Mouse (Mus musculus) left cerebral cortex, adult 18-20 months (tissue): ENCODE results near the gene Pced1b. TPM values are rescaled to one million over a fixed set of nuclear protein-coding genes. Genes with fewer than 3 reads are reported as not detected.
"Not testable (repeated sequence)": the region's sequence is repeated elsewhere in the genome, so short reads cannot be mapped to it uniquely, and the experiment has no call there.

Experiments used
- DNase-seq, 2 experiments: peaks; one replicate each; pipeline ENCODE4 v3.0.0; 2021 to 2022; ENCODE audit warnings: low spot score in 2 of 2, mixed read lengths in 1 of 2
- long read RNA-seq, 2 experiments: library from polyadenylated mRNA; stranded (forward); transcript quantifications; one replicate each; pipeline ENCODE4 v2.0.0; 2021
- total RNA-seq, 2 experiments: library from RNA; stranded (reverse); gene quantifications; 2 replicates each; pipeline ENCODE4 v1.2.3; 2021

The Pced1b gene
- total RNA-seq, result 1 to 10 TPM; 5.6 to 7.3 TPM
- long read RNA-seq, experiment 1, result 0 reads
- long read RNA-seq, experiment 2, partial matches to known transcripts, result 0 of 1 reads
- long read RNA-seq, experiment 2, other reads (novel, unspliced or antisense), result 1 of 1 reads

GRCm38 (mm10) chr15:97246911-97247790, at the start of gene Pced1b, which contains the start of gene Amigo2:
Gene Pced1b, plus strand, starts transcription at chr15:97247107.
Gene Amigo2, minus strand, starts transcription at chr15:97247287.
- peak; percentile 33 to 61 for DNase-seq

- DNase-seq, result no peak
These were observed 42.0 kb upstream of the Pced1b start for GRCm38 (mm10) chr15:97204889-97205288.

DNA sequence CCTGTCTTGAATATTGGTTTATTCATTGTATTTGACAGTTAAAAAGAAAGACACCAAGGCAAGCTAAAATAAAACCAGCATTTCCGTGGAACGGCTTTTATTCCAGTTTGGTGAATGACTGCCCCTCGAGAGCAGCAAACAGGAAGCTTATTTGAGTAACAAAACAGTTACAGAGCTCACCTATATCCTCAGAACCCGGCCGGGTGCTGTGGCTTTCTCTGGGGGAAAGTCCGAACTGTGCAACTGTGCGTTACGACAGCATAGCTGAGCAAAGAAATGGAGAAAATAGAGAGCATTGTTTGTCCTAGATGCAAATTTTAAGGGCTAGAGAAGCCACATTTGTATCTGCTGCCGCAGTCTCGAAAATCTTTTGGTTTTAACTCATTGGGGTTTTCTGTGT, 41.1 kb upstream of the Pced1b start:
- no peak for DNase-seq

GRCm38 (mm10) chr15:97206506-97206905, 40.4 kb upstream of the Pced1b start:
- no peak for DNase-seq

- DNase-seq, result not testable (repeated sequence)
These were observed 37.2 kb upstream of the Pced1b start for GRCm38 (mm10) chr15:97209754-97210153.

- no peak for DNase-seq
These were observed 34.1 kb upstream of the Pced1b start for GRCm38 (mm10) chr15:97212501-97213477.

DNA sequence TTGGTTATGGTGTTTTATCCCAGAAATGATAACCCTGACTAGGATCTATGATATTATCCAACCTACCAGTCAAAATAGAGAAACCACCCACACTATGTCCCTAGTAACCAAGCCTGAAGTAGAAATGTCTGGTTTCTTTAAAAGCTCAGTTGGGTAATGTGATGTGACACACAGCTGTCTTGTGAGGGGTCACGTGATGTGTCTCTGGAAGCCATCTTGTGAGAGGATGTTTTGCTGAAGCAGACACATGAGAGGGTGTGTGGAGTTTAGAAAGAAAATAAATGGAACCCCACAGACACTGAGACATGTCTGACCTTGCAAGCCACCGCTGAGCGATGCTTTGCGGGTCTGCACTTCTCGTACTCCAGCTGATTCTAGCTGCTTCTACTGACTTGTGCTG, 30.1 kb upstream of the Pced1b start:
- no peak for DNase-seq

DNA sequence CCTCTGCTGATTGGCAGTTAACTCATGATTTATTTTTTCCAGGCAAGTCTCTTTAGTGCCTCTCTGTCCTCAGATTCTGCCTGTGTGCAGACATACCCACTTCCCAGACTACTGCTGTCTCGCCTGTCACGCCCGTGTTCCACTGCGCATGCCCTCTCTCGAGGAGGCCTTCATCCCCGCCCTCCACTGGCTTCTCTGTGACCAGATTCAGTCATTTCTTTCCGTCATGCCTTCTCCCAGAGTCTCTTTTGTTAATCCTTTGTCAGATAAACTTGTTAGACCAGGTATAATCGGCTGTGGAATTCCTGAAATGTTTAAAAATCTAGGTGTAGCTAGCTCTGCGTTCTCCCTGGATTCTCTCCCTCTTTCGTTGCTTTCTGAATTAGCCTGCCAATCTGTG, 23.5 kb upstream of the Pced1b start:
- DNase-seq, result no peak

DNA sequence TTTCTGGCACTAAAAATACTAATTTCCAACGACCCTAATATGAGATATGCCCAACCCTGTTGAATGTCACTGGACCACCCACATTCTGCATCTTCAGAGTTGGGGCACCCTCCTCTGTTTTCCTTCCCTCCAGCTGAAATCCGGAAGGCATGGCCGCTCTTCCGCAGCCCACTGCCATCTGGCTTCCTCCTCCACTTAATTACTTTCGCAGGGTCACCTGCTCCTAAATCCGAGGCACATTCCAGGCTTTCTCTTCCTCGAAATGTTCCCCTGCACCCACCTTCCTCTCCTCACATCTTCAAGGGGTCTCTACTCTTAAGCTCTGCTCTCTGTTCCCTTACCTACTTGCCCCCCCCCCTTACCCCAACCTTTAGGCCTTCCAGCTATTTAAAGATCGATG, 22.9 kb upstream of the Pced1b start:
- DNase-seq, result no peak

GRCm38 (mm10) chr15:97229494-97230077, 17.3 kb upstream of the Pced1b start:
- DNase-seq, result no peak

- DNase-seq, result no peak
These were observed 12.8 kb upstream of the Pced1b start for GRCm38 (mm10) chr15:97234076-97234475.

GRCm38 (mm10) chr15:97235183-97235582, 11.7 kb upstream of the Pced1b start:
- peak; percentile 29 to 60 for DNase-seq

DNA sequence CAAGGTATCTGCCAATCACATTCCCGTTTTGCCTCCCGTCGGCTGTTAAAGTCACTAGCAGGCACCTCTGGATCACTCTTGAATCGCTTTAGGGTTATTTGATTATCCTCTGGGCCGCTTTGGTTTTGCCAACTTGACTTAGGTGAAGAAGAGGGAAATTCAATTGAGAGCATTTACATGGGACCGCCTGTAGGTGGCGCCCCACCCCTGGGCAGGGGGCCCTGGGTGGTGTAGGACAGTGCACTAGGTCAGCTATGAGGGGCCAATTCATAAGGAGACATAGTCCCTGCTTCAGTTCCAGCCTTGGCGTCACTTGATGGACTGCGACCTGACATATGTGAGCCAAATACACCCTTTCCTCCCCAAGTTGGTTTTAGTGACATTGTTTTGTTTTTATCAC, 10.0 kb upstream of the Pced1b start:
- no peak for DNase-seq

GRCm38 (mm10) chr15:97245392-97245791, 1.5 kb upstream of the Pced1b start:
- DNase-seq, result no peak

- no peak for DNase-seq
These were observed 651 bp upstream of the Pced1b start for GRCm38 (mm10) chr15:97246256-97246655.

GRCm38 (mm10) chr15:97247791-97248161, 869 bp downstream of the Pced1b start:
- DNase-seq, result no peak

DNA sequence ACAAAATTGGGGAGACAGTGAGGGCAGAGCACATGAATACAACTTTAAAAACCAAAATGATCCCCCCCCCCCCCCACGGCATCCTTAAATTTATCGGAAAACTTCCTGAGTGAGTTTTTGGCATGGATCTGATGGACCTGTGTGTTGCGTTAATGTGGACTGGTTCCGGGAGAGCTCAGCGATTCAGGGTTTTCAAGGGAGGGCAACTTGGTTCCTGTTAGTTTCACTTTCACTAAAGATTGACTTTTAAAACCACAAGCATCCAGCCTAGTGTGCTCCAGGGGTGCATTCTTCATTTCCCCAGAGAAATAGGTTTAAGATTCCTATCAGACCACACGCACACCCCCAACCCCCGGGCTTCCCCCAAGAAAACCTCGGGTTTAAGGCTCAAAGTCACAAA, 1.4 kb downstream of the Pced1b start:
- DNase-seq, result no peak

DNA sequence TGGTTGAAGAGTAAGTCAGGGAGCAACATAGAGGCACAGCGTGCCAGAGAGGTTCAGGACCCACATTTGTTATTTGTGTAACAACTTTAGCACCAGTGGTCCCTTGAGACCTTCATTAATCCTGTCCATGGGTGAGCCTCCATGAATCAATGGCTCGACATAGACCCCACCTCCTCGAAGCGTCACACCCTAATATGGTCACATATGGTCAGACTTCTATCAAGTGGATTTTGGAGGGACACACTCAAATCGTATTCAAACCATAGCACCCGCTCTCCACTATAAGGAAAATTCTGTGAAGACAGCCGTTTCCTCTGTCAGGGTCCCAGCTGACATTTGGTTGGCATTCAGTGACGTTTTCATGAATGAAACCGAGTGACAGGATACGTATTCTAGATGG, 2.4 kb downstream of the Pced1b start:
- no peak for DNase-seq

DNA sequence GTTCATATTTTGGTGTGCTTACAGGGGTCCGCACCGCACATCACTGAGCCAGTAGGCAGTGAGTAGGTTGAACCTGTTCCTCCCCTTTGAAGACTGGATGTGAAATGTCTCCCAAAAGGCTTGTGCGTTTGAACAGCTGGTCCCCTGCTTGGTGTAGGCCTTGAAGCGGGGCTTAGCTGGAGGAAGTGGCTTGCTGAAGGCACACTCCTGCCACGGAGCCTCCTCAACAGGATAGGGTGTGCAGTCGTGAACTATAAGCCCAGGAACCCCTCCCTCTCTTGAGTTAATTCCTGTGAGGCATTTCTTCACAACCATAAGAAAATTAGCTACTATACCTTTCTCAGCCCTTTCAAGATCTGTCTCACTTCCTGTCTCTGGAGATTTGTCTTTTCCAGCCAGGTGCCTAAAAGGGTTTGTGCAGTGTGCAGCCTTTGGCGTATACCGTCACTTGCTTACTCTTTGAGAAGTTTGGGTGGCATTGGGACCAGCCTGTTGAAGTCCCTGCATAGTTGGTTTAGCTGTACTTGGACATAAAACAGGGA, 5.7 kb downstream of the Pced1b start:
- no peak for DNase-seq

DNA sequence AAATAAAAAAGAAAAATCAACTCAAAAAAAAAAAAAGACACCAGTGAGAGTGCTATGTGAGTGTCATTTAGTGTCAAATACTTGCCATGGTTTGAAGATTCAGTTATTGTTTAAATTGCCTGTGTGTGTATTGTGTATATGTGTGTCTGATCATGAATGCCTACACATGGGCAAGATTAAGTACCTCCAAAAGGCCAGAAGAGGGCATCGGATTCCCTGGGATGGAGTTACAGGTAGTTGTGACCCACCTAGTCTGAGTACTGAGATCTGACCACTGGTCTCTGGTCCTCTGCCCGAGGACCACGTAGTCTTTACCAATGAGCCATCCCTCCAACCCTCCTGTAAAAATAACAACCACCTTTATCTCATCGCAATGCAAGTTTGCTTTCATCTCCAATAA, 7.5 kb downstream of the Pced1b start:
- DNase-seq, result no peak

GRCm38 (mm10) chr15:97255800-97256199, 8.9 kb downstream of the Pced1b start:
- no peak for DNase-seq
